Mouse (Mus musculus): ENCODE data around the gene Zfp689. TPM values are rescaled to one million over a fixed set of nuclear protein-coding genes. Genes with fewer than 3 reads are reported as not detected.

Gene Zfp689
- total RNA-seq, 1 experiment: 3.5 TPM

GRCm38 (mm10) chr7:127435206-127435605 is 13.8 kb downstream of the Zfp689 start:
- H3K9me3 ChIP-seq (ENCODE audit: control insufficient read depth, insufficient read depth, low read depth, low read length): no peaks in the 10 kb centered on the region
- DNase-seq (ENCODE audit: low read depth, low spot score): no peak
- in situ Hi-C loops (cut with MboI; ENCODE audit: low sequenced_read_pairs in 2 of 2, unreplicated experiment in 2 of 2): no loop called here
- H3K4me3 ChIP-seq (ENCODE audit: insufficient read depth in 1 of 2, low read depth in 1 of 2, low read length in 2 of 2, poor library complexity in 1 of 2, severe bottlenecking in 1 of 2): no peak overlapping the region
- no peaks in the 10 kb centered on the region for H3K36me3 ChIP-seq (ENCODE audit: control insufficient read depth, insufficient read depth, low read length, poor library complexity, severe bottlenecking)
- H3K4me1 ChIP-seq (ENCODE audit: control insufficient read depth in 2 of 2, insufficient read depth in 2 of 2, low read length in 2 of 2, poor library complexity in 1 of 2): no peaks in the 10 kb centered on the region
- no peak overlapping the region for H3K27ac ChIP-seq (ENCODE audit: insufficient read depth, low read depth, low read length, poor library complexity, severe bottlenecking)
- TF ChIP-seq ZC3H11A (IDR thresholded peaks at IDR 0.05; ENCODE audit: borderline replicate concordance, low read depth, low read length) (no peak), HCFC1 (IDR thresholded peaks at IDR 0.05; ENCODE audit: borderline replicate concordance, insufficient read depth, low read length) (no peak), CHD2 (IDR thresholded peaks at IDR 0.05; ENCODE audit: low read depth, low read length) (no peak), ZNF384 (IDR thresholded peaks at IDR 0.05; ENCODE audit: low read depth, low read length) (no peak), MAFK (IDR thresholded peaks at IDR 0.05; ENCODE audit: insufficient read depth, low read depth, low read length) (no peak)
- H3K9ac ChIP-seq (ENCODE audit: insufficient read depth, low read depth, low read length, poor library complexity, severe bottlenecking): no peak overlapping the region

GRCm38 (mm10) chr7:127426354-127426753 is 22.6 kb downstream of the Zfp689 start:
- no peaks in the 10 kb centered on the region for H3K4me1 ChIP-seq (ENCODE audit: control insufficient read depth in 2 of 2, insufficient read depth in 2 of 2, low read length in 2 of 2, poor library complexity in 1 of 2)
- DNase-seq (ENCODE audit: low read depth, low spot score): no peak

DNA sequence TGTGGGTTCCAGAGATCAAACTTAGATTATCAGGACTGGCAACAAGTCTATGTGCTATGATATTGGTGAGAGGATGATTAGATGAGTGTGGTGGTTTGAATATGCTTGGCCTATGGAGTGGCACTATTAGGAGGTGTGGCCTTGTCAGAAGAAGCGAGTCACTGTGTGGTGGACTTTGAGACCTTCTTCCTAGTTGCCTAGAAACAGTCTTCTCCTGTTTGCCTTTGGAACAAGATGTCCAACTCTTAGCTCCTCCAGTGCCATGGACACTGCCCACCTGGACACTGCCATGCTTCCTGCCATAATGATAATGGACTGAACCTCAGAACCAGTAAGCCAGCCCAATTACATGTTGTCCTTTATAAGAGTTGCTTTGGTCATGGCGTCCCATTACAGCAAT is 23.0 kb downstream of the Zfp689 start:
- TF ChIP-seq ZNF384 (IDR thresholded peaks at IDR 0.05; ENCODE audit: low read depth, low read length): no peak
- TF ChIP-seq HCFC1 (IDR thresholded peaks at IDR 0.05; ENCODE audit: borderline replicate concordance, insufficient read depth, low read length): no peak
- no peak for TF ChIP-seq ZC3H11A (IDR thresholded peaks at IDR 0.05; ENCODE audit: borderline replicate concordance, low read depth, low read length)
- TF ChIP-seq MAFK (IDR thresholded peaks at IDR 0.05; ENCODE audit: insufficient read depth, low read depth, low read length): no peak
- TF ChIP-seq CHD2 (IDR thresholded peaks at IDR 0.05; ENCODE audit: low read depth, low read length): no peak
- H3K27ac ChIP-seq (ENCODE audit: insufficient read depth, low read depth, low read length, poor library complexity, severe bottlenecking): no peak overlapping the region
- in situ Hi-C loops (cut with MboI; ENCODE audit: low sequenced_read_pairs in 2 of 2, unreplicated experiment in 2 of 2): no loop called here

More at GRCm38 (mm10) chr7:127426354-127426753, 22.6 kb downstream of the Zfp689 start:
- Histone ChIP-seq H3K36me3 (ENCODE audit: control insufficient read depth, insufficient read depth, low read length, poor library complexity, severe bottlenecking) (no peaks in the 10 kb centered on the region), H3K9ac (ENCODE audit: insufficient read depth, low read depth, low read length, poor library complexity, severe bottlenecking) (no peak overlapping the region), H3K27ac (ENCODE audit: insufficient read depth, low read depth, low read length, poor library complexity, severe bottlenecking) (no peak overlapping the region), H3K9me3 (ENCODE audit: control insufficient read depth, insufficient read depth, low read depth, low read length) (no peaks in the 10 kb centered on the region), H3K4me3 (ENCODE audit: insufficient read depth in 1 of 2, low read depth in 1 of 2, low read length in 2 of 2, poor library complexity in 1 of 2, severe bottlenecking in 1 of 2) (no peak overlapping the region)
- TF ChIP-seq HCFC1 (IDR thresholded peaks at IDR 0.05; ENCODE audit: borderline replicate concordance, insufficient read depth, low read length) (no peak), ZC3H11A (IDR thresholded peaks at IDR 0.05; ENCODE audit: borderline replicate concordance, low read depth, low read length) (no peak), CHD2 (IDR thresholded peaks at IDR 0.05; ENCODE audit: low read depth, low read length) (no peak), MAFK (IDR thresholded peaks at IDR 0.05; ENCODE audit: insufficient read depth, low read depth, low read length) (no peak), ZNF384 (IDR thresholded peaks at IDR 0.05; ENCODE audit: low read depth, low read length) (no peak)
- in situ Hi-C loops (cut with MboI; ENCODE audit: low sequenced_read_pairs in 2 of 2, unreplicated experiment in 2 of 2): no loop called here

GRCm38 (mm10) chr7:127425291-127425690 is 23.7 kb downstream of the Zfp689 start:
- no peak overlapping the region for H3K4me3 ChIP-seq (ENCODE audit: insufficient read depth in 1 of 2, low read depth in 1 of 2, low read length in 2 of 2, poor library complexity in 1 of 2, severe bottlenecking in 1 of 2)
- no peak overlapping the region for H3K27ac ChIP-seq (ENCODE audit: insufficient read depth, low read depth, low read length, poor library complexity, severe bottlenecking)
- in situ Hi-C loops (cut with MboI; ENCODE audit: low sequenced_read_pairs in 2 of 2, unreplicated experiment in 2 of 2): no loop called here
- H3K36me3 ChIP-seq (ENCODE audit: control insufficient read depth, insufficient read depth, low read length, poor library complexity, severe bottlenecking): no peaks in the 10 kb centered on the region
- H3K9ac ChIP-seq (ENCODE audit: insufficient read depth, low read depth, low read length, poor library complexity, severe bottlenecking): no peak overlapping the region
- no peaks in the 10 kb centered on the region for H3K9me3 ChIP-seq (ENCODE audit: control insufficient read depth, insufficient read depth, low read depth, low read length)
- H3K4me1 ChIP-seq (ENCODE audit: control insufficient read depth in 2 of 2, insufficient read depth in 2 of 2, low read length in 2 of 2, poor library complexity in 1 of 2): no peaks in the 10 kb centered on the region
- DNase-seq (ENCODE audit: low read depth, low spot score): no peak
- TF ChIP-seq ZNF384 (IDR thresholded peaks at IDR 0.05; ENCODE audit: low read depth, low read length) (no peak), ZC3H11A (IDR thresholded peaks at IDR 0.05; ENCODE audit: borderline replicate concordance, low read depth, low read length) (no peak), CHD2 (IDR thresholded peaks at IDR 0.05; ENCODE audit: low read depth, low read length) (no peak), HCFC1 (IDR thresholded peaks at IDR 0.05; ENCODE audit: borderline replicate concordance, insufficient read depth, low read length) (no peak), MAFK (IDR thresholded peaks at IDR 0.05; ENCODE audit: insufficient read depth, low read depth, low read length) (no peak)

More for the DNA sequence above, 23.0 kb downstream of the Zfp689 start:
- Histone ChIP-seq H3K9ac (ENCODE audit: insufficient read depth, low read depth, low read length, poor library complexity, severe bottlenecking) (no peak overlapping the region), H3K4me1 (ENCODE audit: control insufficient read depth in 2 of 2, insufficient read depth in 2 of 2, low read length in 2 of 2, poor library complexity in 1 of 2) (no peaks in the 10 kb centered on the region), H3K9me3 (ENCODE audit: control insufficient read depth, insufficient read depth, low read depth, low read length) (no peaks in the 10 kb centered on the region), H3K4me3 (ENCODE audit: insufficient read depth in 1 of 2, low read depth in 1 of 2, low read length in 2 of 2, poor library complexity in 1 of 2, severe bottlenecking in 1 of 2) (no peak overlapping the region), H3K36me3 (ENCODE audit: control insufficient read depth, insufficient read depth, low read length, poor library complexity, severe bottlenecking) (no peaks in the 10 kb centered on the region)
- no peak for DNase-seq (ENCODE audit: low read depth, low spot score)

DNA sequence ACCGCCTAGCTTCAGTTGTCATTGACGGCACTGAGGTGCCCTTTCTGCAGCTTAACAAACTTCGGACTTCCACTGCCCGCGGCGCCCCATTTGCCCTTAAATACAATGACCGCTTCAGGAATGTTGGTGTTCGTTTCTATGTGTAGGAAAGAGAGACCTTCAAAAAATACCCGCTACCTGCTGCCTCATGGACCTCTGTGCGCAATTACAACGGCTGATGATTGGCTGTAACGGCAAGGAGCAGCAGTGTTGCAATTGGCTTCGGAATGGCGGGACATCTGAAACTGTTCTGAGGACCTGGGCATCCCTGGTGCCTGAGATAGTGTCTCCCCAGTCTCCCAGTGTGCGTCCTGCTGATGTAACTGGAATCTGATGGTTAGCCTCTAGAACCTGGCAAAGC is 26.7 kb downstream of the Zfp689 start:
- Histone ChIP-seq H3K4me1 (ENCODE audit: control insufficient read depth in 2 of 2, insufficient read depth in 2 of 2, low read length in 2 of 2, poor library complexity in 1 of 2) (no peaks in the 10 kb centered on the region), H3K27ac (ENCODE audit: insufficient read depth, low read depth, low read length, poor library complexity, severe bottlenecking) (no peak overlapping the region), H3K9ac (ENCODE audit: insufficient read depth, low read depth, low read length, poor library complexity, severe bottlenecking) (no peak overlapping the region), H3K4me3 (ENCODE audit: insufficient read depth in 1 of 2, low read depth in 1 of 2, low read length in 2 of 2, poor library complexity in 1 of 2, severe bottlenecking in 1 of 2) (peak overlapping the region; percentile 86 to 97), H3K9me3 (ENCODE audit: control insufficient read depth, insufficient read depth, low read depth, low read length) (no peaks in the 10 kb centered on the region), H3K36me3 (ENCODE audit: control insufficient read depth, insufficient read depth, low read length, poor library complexity, severe bottlenecking) (peaks cover 5% of the 10 kb centered on the region; the same call in 1 of the 2 replicates)
- DNase-seq (ENCODE audit: low read depth, low spot score): no peak
- TF ChIP-seq HCFC1 (IDR thresholded peaks at IDR 0.05; ENCODE audit: borderline replicate concordance, insufficient read depth, low read length) (no peak), CHD2 (IDR thresholded peaks at IDR 0.05; ENCODE audit: low read depth, low read length) (no peak), MAFK (IDR thresholded peaks at IDR 0.05; ENCODE audit: insufficient read depth, low read depth, low read length) (no peak), ZNF384 (IDR thresholded peaks at IDR 0.05; ENCODE audit: low read depth, low read length) (no peak), ZC3H11A (IDR thresholded peaks at IDR 0.05; ENCODE audit: borderline replicate concordance, low read depth, low read length) (no peak)
- in situ Hi-C loops (cut with MboI; ENCODE audit: low sequenced_read_pairs in 2 of 2, unreplicated experiment in 2 of 2): no loop called here

Data from ES-E14 (cell line).